Mouse (Mus musculus): ENCODE results near the gene Sycn.
A peak's percentile ranks its signal among the peaks of the same experiment; 100 is the strongest.

Gene Sycn

DNA sequence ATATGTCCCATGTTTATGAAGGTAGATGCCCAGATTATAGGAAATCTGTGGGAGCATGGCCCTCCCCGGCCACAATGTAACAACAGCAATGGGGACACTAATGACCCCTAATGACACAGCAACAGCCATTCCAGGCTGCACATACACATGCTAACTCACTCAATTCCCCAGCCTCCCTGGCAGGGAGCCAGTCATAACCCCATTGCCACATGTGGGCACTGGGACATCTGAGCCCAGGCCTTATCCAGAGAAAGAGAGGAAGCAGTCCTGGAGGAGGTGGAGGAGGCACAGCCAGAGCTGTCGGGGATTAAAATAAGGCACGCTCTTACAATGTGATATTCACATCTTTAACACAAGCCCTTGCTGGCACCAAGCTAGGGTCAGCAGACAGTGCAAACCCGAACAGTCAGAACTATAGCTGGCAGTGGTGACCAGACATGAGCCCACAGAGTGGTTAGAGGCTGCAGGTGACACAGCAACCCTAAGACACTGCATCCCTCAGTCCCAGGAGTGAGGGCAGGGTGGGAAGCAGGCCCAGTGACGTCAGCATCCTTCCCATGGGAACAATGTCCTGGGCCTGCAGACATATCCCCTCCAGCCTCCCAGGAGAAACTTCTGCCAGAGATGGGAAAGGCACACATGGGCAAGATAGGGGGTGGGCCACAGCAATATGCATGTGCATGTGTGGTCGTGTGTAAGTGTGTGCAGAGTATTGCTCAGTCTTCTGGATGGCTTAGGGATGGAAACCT, 46.2 kb downstream of the Sycn start:
- no peak for DNase-seq (ENCODE audit: low spot score)

DNA sequence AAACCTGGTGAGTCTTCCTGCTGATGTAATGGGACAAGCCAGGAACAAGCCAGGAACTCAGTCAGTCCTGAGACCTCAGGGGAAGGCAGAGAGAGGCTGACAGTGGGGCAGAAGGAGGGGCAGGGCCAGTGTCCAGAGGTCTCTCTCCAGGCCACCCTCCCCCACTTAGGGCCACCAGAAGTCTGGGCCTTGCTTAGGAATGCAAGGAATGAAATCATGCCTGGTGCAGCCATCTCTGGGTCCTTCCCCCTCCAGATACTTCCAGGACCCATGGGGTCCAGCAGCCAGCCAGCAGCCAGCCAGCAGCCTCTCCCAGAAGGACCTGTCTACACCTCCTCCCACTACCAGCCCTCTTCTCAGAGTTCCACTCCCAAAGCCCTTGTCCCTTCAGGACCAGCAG, 47.0 kb downstream of the Sycn start:
- peak; percentile 67 for DNase-seq (ENCODE audit: low spot score)

Data from embryo, embryonic 10 days (tissue).